In genomic region chr11:84027231-84027630, GRCm38 (mm10) we compare ENCODE assay signal across 14 mouse cellular contexts. TPM values are rescaled to one million over a fixed set of nuclear protein-coding genes. Genes with fewer than 3 reads are reported as not detected.
"Had no signal": no experiment of that assay in that cellular context is flagged by ENCODE, and none has a peak within 500 bp of the region (broad histone marks: within the 10 kb centered on the region; RNA-seq: fewer than 3 reads in every experiment).

No protein-coding gene starts in this region.

- H3K27me3 ChIP-seq: limb, embryonic 13.5 days; midbrain, embryonic 12.5 days; neural tube, embryonic 13.5 days; stomach, embryonic 15.5 days had no signal

- DNase-seq: kidney, adult 11 months; kidney, adult 9 months; kidney, postnatal 10 days; layer of hippocampus, postnatal 36 days; left cerebral cortex, postnatal 4 days; right cerebral cortex, postnatal 14 days; thymus, adult 2 months; thymus, postnatal 25 days had no signal

- ATAC-seq: midbrain, embryonic 16.5 days had no signal

- H3K4me3 ChIP-seq: limb, embryonic 13.5 days; midbrain, embryonic 12.5 days; neural tube, embryonic 13.5 days; stomach, embryonic 15.5 days had no signal

- H3K27ac ChIP-seq: limb, embryonic 13.5 days; midbrain, embryonic 12.5 days; neural tube, embryonic 13.5 days; stomach, embryonic 15.5 days had no signal

RNA-seq across cellular contexts. Expression of gene Dusp14, which starts 41.8 kb away (rescaled TPM):
- total RNA-seq: megakaryocyte-erythroid progenitor cell, adult 5-6 weeks had no signal
